Mouse (Mus musculus): ENCODE measurements around the gene Asic2.

Gene Asic2

GRCm38 (mm10) chr11:81096011-81096410 is 872.2 kb downstream of the Asic2 start:
- no peak for DNase-seq (ENCODE audit: low spot score)

DNA sequence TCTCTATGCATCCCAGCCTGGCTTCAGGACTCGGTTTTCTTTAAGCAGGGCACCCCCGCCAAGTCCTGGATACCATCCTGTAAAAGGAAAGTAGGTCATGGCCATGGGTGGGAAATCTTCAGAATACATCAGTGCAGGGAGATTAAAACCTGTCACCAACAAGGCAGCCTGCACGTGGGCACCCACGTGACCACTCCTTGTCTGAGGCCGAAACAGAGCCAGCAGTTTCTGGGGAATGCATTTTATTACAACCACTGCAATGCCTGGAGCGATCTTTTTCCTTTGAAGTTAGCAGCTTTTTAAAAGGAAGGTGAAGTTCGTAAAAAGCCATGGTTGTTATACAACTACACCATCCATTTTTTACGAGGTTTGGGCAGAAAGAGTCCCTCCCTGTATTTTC is 873.7 kb downstream of the Asic2 start:
- no peak for DNase-seq (ENCODE audit: low spot score)

DNA sequence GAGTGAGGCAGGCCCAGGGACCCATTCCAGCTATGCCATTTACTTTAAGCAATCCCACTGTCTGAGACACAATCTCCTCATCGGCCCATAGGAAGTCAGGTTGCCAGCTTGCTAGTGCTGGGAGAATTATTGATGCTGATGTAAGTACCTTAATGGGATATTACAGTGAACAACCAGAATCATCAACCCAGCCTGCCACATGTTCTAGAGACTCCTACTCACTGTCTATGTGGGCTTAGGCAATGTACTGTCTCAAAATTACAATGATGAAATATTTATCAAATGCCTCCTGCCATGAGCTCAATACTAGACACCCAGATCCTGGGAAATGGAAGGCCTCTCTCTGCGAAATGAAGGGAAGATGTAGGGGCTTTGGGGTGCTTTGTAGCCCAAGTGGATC is 876.1 kb downstream of the Asic2 start:
- DNase-seq (ENCODE audit: low spot score) = no peak

- DNase-seq (ENCODE audit: low spot score) = no peak
Measured at GRCm38 (mm10) chr11:81083822-81084221, 884.4 kb downstream of the Asic2 start.

DNA sequence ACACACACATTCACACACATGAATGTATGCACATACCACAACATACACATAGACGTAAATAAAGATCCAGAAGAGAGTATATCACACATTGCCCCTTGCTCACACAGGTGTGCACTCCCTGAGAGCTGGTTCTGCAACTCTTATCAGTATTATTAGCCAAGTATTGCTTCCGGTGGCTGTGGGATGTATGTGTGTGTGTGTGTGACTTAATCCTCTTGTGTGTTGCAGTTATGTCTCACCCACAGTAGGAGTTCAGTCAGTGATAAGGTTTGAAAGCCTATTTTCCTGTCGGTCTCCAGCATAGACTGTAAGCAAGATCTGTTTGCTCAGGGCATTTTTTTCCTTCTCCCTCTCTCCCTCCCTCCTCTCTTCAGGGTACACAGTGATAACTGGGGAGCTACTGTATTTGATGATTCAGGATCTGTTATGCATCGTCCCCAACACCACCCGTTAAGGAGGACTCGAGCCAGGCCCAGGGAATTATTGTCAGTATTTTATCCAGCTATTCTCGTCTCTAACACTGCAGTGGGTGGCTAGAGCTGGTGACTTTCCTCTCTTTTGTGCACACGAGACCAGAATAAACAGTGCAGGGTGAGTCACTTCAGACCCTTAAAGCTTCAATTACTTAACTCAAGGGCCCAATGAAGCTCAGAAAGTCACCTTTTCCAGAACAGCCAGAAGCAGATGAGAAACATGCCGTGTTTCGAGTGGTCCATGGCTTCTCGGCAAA is 888.0 kb downstream of the Asic2 start:
- no peak for DNase-seq (ENCODE audit: low spot score)

DNA sequence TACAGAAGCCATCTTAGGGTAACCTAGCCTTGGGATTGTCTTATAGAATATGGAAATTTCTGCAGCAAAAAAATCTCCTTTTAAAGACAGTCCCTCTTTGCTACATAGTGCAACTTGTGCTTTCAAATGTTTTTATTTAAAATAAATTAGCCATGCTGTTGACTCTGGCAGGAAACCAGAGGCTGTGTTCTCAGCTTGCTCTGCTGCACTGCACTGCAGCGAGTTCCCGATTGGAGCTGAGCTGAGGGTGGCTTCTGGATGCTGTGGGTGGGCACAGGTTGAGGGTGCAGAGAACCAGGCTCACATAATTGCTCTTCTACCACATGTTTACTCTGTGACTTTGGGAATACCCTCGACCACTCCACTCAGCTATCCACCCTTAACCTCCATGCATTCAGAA is 889.0 kb downstream of the Asic2 start:
- DNase-seq (ENCODE audit: low spot score) = no peak

GRCm38 (mm10) chr11:81071836-81072235 is 896.4 kb downstream of the Asic2 start:
- DNase-seq (ENCODE audit: low spot score) = no peak

DNA sequence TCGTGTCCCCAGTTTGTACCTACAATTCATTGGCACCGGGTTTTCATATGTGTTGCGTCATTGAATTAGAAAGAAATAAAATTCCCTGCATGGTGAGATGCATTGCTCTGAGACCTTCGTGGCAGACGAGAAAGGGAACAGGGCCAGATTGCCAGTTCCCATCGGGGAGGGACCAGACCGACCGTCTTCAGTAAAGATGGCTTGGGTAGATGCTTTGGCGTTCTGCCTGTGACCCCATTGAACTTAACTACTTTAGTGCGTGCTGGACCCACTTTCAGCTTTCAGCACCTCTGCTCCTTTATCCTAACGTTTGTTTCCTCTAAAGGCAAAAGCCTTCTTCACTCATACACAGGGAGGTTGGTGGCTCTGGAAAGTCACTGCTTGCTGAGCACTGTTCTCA is 902.9 kb downstream of the Asic2 start:
- DNase-seq (ENCODE audit: low spot score) = no peak

DNA sequence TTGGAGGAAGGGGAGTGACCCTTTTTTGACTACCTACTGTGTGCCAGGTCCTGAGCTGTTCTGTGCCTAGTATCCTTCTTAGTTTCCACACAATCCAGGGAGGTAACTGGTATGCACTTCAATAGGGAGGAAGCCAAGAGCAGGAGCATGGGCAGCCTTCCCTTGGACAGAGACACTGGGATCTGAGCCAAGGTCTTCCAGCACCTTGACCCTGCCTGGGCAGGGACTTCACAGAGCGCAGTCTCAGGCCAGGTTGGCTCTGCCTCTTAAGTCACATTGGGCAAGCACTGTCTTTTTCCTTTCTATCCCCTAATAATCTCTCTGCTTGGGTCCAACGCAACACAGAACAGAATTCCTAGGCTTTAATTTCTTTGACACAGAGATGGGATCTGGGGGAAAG is 904.3 kb downstream of the Asic2 start:
- no peak for DNase-seq (ENCODE audit: low spot score)

- no peak for DNase-seq (ENCODE audit: low spot score)
Measured at GRCm38 (mm10) chr11:81060077-81060476, 908.2 kb downstream of the Asic2 start.

GRCm38 (mm10) chr11:81059546-81059945 is 908.7 kb downstream of the Asic2 start:
- no peak for DNase-seq (ENCODE audit: low spot score)

- no peak for DNase-seq (ENCODE audit: low spot score)
Measured at GRCm38 (mm10) chr11:81057506-81057905, 910.8 kb downstream of the Asic2 start.

- DNase-seq (ENCODE audit: low spot score) = no peak
Measured at GRCm38 (mm10) chr11:81056776-81057175, 911.5 kb downstream of the Asic2 start.

GRCm38 (mm10) chr11:81055446-81056145 is 912.7 kb downstream of the Asic2 start:
- DNase-seq (ENCODE audit: low spot score) = no peak

DNA sequence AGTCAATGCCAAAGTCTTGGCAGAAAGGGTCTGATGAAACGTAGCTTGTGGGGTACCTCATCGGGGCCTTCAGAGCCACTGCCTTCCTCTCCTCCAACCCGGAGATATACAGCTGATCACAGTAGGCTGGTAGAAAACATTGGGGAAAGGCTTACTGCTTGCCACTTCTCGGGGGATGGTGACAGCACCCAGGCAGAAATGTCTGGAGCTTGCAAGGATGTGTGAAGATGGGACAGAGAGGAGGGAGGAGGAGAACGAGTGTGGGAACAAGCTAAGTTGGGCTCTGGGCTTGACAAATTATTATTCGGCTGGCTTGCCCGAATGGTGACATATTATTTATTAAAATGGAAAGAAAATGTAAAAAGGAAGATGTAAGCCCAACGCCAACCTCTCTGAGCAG is 914.4 kb downstream of the Asic2 start:
- no peak for DNase-seq (ENCODE audit: low spot score)

DNA sequence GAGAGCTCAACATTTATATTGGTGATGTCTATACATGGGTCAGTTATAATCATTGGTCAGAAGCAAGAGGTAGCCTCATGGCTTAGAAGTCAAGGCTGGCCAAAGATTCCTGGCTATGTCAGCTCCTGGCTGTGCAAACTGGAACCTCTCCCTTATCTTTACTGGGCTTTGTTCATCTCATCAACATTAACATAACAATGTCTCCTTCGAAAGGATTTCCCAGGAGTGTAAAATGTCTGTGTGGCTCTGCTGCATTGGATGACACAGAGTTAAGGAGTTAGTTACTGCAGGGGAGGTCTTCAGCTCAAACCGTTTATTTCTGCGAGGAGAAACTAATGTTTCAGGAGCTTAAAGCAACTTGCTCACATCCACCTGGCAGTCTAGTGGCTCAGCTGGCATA is 926.6 kb downstream of the Asic2 start:
- no peak for DNase-seq (ENCODE audit: low spot score)

DNA sequence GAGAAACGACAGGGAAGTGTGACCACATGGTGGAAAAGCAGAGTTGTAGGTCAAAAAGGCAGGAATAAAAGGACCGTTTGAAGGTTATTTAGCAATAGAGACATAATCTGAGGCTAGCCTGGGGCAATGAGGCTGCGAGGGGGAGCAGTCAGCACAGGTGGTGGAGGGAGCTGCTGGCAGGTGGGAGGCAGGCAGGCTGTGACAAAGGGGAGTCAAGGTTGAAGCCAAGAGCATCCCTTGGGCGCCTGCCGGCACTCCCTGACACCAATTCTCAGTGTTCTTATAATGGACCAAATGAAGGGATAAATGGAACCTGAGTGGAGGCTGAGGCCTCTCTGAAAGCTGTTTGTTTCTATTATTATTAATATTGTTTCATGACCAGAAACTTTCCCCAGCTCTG is 928.3 kb downstream of the Asic2 start:
- DNase-seq (ENCODE audit: low spot score) = no peak

DNA sequence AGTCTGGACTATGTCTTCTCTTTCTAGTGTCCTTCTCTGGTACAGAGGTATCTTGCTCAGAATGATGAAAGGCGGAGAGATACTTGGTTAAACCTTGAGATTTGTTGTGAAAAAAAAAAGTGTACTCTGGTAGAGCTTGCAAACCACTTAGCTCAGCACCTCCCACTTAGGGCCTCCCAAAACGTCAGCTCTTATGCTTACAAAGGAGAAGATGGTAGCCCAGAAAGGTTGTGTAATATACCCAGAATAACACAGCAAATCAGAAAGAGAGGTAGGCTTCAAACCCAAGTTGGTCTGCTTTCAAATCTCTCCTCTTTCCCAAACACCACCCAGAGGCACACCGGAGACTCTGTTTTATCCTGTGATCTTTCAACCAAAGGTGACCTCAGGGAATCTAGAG is 936.1 kb downstream of the Asic2 start:
- no peak for DNase-seq (ENCODE audit: low spot score)

DNA sequence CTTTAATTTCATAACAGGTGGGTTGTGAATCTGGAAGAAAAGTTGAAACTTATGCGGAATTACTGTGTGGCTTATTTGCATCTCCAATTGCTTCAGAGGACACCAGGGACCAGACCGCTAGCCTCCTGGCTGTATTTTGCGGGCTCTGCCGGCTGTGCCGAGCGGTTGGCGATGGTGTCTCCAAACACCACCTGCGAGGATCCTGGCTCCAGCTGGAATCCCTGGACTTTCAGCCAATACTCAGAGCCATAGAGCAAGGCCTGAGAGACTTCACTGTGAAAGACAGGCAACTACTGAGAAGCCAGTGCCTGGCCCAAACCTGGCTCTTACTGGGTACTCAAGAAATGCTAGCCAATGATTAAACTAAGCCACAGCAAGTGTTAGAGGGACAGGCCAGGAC is 953.5 kb downstream of the Asic2 start:
- no peak for DNase-seq (ENCODE audit: low spot score)

DNA sequence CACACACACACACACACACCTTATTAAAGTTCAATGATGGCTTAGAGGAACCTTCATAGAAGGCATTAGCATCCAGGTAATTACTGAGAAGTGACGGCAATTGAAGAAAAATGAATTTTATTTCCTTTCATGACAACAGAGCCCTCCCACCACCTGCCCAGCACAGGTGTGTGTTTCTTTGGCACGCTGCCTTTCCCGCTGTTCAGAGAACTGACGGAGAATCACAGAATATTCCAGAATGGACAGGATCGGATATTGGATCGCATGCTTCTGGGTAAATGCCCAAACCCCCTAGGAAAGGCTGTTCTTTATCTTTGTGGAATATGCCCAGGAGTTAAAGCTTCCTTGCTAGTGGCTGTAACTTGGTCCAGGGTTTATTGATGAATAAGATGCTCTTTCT is 954.8 kb downstream of the Asic2 start:
- no peak for DNase-seq (ENCODE audit: low spot score)

GRCm38 (mm10) chr11:81010766-81011165 is 957.5 kb downstream of the Asic2 start:
- no peak for DNase-seq (ENCODE audit: low spot score)

GRCm38 (mm10) chr11:81009366-81009765 is 958.9 kb downstream of the Asic2 start:
- no peak for DNase-seq (ENCODE audit: low spot score)

DNA sequence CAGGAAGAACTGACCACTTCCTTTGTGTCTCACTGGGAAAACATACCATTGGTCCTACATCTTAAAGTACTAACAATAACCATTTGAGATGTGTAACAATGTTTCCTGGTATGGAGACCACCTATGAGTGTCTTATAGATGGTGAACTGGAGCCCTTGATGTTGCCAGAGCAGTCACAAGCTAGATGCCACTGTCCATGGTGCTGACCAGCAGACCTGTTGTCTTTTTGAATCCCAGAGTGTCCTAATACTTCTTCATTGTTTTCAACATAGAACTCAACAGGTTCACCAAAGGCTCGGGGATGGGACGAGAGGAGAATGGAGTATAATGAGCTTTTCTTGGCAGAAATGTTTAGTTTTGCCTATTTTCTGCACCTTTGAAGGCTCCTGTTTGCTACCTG is 962.4 kb downstream of the Asic2 start:
- no peak for DNase-seq (ENCODE audit: low spot score)

All from spleen, adult 12 weeks (tissue).